Mouse (Mus musculus) C2C12 (cell line): ENCODE measurements around the gene Tufm.

Experiments used
- CEBPB ChIP-seq: IDR thresholded peaks from one replicate; pipeline ENCODE4 v1.6.1; 2011; ENCODE audit warnings: low read depth, mild to moderate bottlenecking, control low read depth, moderate library complexity
- CTCF ChIP-seq: IDR thresholded peaks from one replicate; pipeline ENCODE4 v1.5.1; 2011; ENCODE audit not compliant: control insufficient read depth, insufficient read depth, insufficient read length

DNA sequence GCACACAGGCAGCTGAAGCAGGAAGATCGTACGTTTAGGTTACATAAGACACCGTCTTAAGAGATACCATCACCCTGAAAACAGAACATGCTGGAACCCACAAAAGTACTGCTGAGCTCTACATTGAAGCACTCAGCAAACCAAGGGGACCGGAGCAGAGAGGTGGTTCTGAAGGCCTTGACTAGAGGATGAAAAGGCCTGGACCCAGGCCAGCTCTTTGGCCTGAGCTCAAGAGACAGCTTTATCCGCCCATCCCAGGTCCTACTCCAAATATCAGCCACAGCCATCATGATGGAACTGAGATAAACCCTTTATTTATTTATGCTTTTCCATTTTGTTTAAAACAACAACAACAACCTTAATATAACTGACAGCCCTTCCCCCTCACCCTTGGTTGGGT lies 20.5 kb upstream of the Tufm start:
- TF ChIP-seq CTCF (no peak), CEBPB (no peak)
